Mouse (Mus musculus) small intestine, adult 2 months (tissue): ENCODE results near the gene Cpt1a.

ENCODE experiments used
- CTCF ChIP-seq: fragments of 200-500 bp; IDR thresholded peaks from 2 replicates; pipeline ENCODE4 v1.5.1; 2012; ENCODE audit warnings: low read depth, mild to moderate bottlenecking, control low read depth, inconsistent platforms, low read length, moderate library complexity, mixed read lengths; ENCODE audit not compliant: insufficient replicate concordance, insufficient read length; ENCODE audit errors: extremely low read depth
- POLR2A ChIP-seq: fragments of 200-500 bp; IDR thresholded peaks from 2 replicates; pipeline ENCODE4 v1.6.1; 2012; ENCODE audit warnings: low read depth, mild to moderate bottlenecking, control low read depth, inconsistent platforms, low read length, moderate library complexity

DNA sequence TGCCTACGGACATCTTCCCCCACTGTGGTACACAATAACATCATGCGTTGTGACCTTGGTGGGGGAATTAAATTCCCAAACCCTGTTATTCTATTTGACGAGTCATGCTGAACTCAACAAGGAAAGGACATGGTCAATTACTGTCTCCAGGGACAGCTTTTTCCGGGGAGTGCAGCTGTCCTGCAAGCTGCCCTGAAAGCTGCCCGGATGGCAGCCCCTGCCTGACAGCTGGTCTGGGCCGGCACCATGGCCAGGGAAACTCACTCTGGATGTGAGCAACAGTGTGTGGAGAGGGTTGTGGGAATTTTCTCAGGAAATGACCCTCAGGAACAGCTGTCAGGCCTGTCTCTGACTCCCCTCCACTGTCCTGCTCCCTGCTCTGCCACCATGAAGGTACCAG, 100.4 kb downstream of the Cpt1a start:
- TF ChIP-seq CTCF, result no peak
- no peak for TF ChIP-seq POLR2A
